Mouse (Mus musculus) erythroblast, embryonic 14.5 days (primary cell): ENCODE data around the gene Rsph10b.

Experiments used
- GATA1 ChIP-seq: IDR thresholded peaks from 2 replicates; pipeline ENCODE4 v1.6.1; 2012; ENCODE audit warnings: low read length, inconsistent platforms, mixed read lengths
- TAL1 ChIP-seq: IDR thresholded peaks from 3 replicates; pipeline ENCODE4 v1.6.1; 2012; ENCODE audit warnings: low read length, inconsistent platforms, mixed read lengths

DNA sequence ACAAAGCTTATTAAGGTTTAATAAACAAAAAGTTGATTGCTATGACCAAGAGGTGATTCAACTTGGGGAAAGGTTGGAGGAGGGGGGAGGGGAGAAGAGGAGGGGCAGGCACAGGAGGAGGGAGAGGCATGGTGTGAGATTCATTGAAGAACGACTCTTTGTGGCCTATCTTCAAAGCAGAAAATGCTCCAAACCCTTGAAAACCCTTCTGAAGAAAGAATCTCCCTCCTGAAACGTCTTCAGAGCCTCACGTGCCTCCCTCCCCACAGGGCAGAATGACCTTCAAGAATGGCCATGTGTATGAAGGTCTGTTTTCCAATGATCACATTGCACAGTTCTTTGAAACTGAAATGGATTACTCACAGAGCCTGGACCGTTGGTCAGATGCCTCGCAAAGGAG lies 17.2 kb downstream of the Rsph10b start:
- no peak for TF ChIP-seq TAL1
- no peak for TF ChIP-seq GATA1
